Mouse (Mus musculus) ES-Bruce4 (cell line): ENCODE results near the gene Tomm34. TPM values are rescaled to one million over a fixed set of nuclear protein-coding genes. Genes with fewer than 3 reads are reported as not detected.

Experiments used
- H3K27ac ChIP-seq: 2 replicates; pipeline ENCODE4 v1.5.1; 2012; ENCODE audit warnings: low read length, inconsistent platforms; ENCODE audit not compliant: insufficient read depth
- H3K27me3 ChIP-seq: 2 replicates; pipeline ENCODE4 v1.6.1; 2012; ENCODE audit warnings: mild to moderate bottlenecking, low read length, inconsistent platforms; ENCODE audit not compliant: control insufficient read depth, poor library complexity, insufficient read depth, severe bottlenecking
- H3K36me3 ChIP-seq: 2 replicates; pipeline ENCODE4 v1.6.1; 2012; ENCODE audit warnings: inconsistent platforms, mild to moderate bottlenecking, low read length, moderate library complexity; ENCODE audit not compliant: control insufficient read depth, poor library complexity, insufficient read depth, severe bottlenecking
- H3K4me1 ChIP-seq: one replicate; pipeline ENCODE4 v1.8.1; 2011; ENCODE audit warnings: low read length; ENCODE audit not compliant: control insufficient read depth, insufficient read depth
- H3K4me3 ChIP-seq: 2 replicates; pipeline ENCODE4 v1.5.1; 2011; ENCODE audit warnings: low read depth, mild to moderate bottlenecking, low read length
- H3K9ac ChIP-seq: 2 replicates; pipeline ENCODE4 v1.6.1; 2012; ENCODE audit warnings: low read depth, mild to moderate bottlenecking, inconsistent platforms; ENCODE audit not compliant: poor library complexity, severe bottlenecking
- H3K9me3 ChIP-seq: replicated peaks from 2 replicates; pipeline ENCODE4 v1.6.1; 2012; ENCODE audit warnings: mild to moderate bottlenecking, low read length, inconsistent platforms; ENCODE audit not compliant: control insufficient read depth, poor library complexity, insufficient read depth, severe bottlenecking
- CTCF ChIP-seq: IDR thresholded peaks from one replicate; pipeline ENCODE4 v1.8.1; 2011; ENCODE audit warnings: low read depth, low read length
- EP300 ChIP-seq: IDR thresholded peaks from 2 replicates; pipeline ENCODE4 v1.6.1; 2011; ENCODE audit warnings: low read depth, low read length; ENCODE audit not compliant: insufficient read depth
- POLR2A ChIP-seq: IDR thresholded peaks from one replicate; pipeline ENCODE4 v1.8.1; 2011; ENCODE audit warnings: low read length; ENCODE audit not compliant: insufficient read depth
- polyA plus RNA-seq: library from polyadenylated mRNA; stranded (reverse); fragments of >200 nt; gene quantifications from 2 replicates; pipeline ENCODE4 v1.2.4, GENCODE M21; 2011; ENCODE audit warnings: low read depth; ENCODE audit not compliant: missing spikeins, insufficient read depth, insufficient read length

Gene Tomm34
- polyA plus RNA-seq, 1 experiment: 90.0 TPM

GRCm38 (mm10) chr2:164081577-164081976 is 10.6 kb upstream of the Tomm34 start:
- no peak for TF ChIP-seq EP300
- no peak for TF ChIP-seq POLR2A
- TF ChIP-seq CTCF: no peak
- Histone ChIP-seq H3K36me3 (peaks cover 27% of the 10 kb centered on the region), H3K9me3 (no peaks in the 10 kb centered on the region), H3K27ac (no peak overlapping the region), H3K4me1 (no peaks in the 10 kb centered on the region), H3K4me3 (no peak overlapping the region), H3K27me3 (no peaks in the 10 kb centered on the region), H3K9ac (no peak overlapping the region)

GRCm38 (mm10) chr2:164079488-164079887 is 8.5 kb upstream of the Tomm34 start:
- Histone ChIP-seq H3K4me3 (no peak overlapping the region), H3K27me3 (no peaks in the 10 kb centered on the region), H3K9me3 (no peaks in the 10 kb centered on the region), H3K9ac (no peak overlapping the region), H3K36me3 (peaks cover 23% of the 10 kb centered on the region), H3K4me1 (no peaks in the 10 kb centered on the region), H3K27ac (no peak overlapping the region)
- TF ChIP-seq POLR2A (no peak), EP300 (no peak), CTCF (no peak)

GRCm38 (mm10) chr2:164077875-164078274 is 6.9 kb upstream of the Tomm34 start:
- Histone ChIP-seq H3K36me3 (peaks cover 20% of the 10 kb centered on the region), H3K9ac (no peak overlapping the region), H3K4me3 (no peak overlapping the region), H3K9me3 (no peaks in the 10 kb centered on the region), H3K27ac (no peak overlapping the region), H3K4me1 (no peaks in the 10 kb centered on the region), H3K27me3 (no peaks in the 10 kb centered on the region)
- no peak for TF ChIP-seq EP300
- TF ChIP-seq POLR2A: no peak
- TF ChIP-seq CTCF: no peak

- TF ChIP-seq EP300 (no peak), CTCF (no peak), POLR2A (no peak)
- no peak overlapping the region for H3K9ac ChIP-seq
Measured at GRCm38 (mm10) chr2:164076874-164077425, 6.0 kb upstream of the Tomm34 start.

GRCm38 (mm10) chr2:164075088-164075487 is 4.1 kb upstream of the Tomm34 start:
- Histone ChIP-seq H3K27ac (no peak overlapping the region), H3K36me3 (peaks cover 6% of the 10 kb centered on the region), H3K4me3 (peak overlapping the region; percentile 99), H3K27me3 (no peaks in the 10 kb centered on the region), H3K9me3 (no peaks in the 10 kb centered on the region), H3K4me1 (no peaks in the 10 kb centered on the region), H3K9ac (peak overlapping the region; percentile 87)
- no peak for TF ChIP-seq CTCF
- no peak for TF ChIP-seq POLR2A
- TF ChIP-seq EP300: no peak

More at GRCm38 (mm10) chr2:164076874-164077425, 6.0 kb upstream of the Tomm34 start:
- Histone ChIP-seq H3K36me3 (peaks cover 14% of the 10 kb centered on the region), H3K27me3 (no peaks in the 10 kb centered on the region), H3K9me3 (no peaks in the 10 kb centered on the region), H3K4me1 (no peaks in the 10 kb centered on the region), H3K27ac (no peak overlapping the region), H3K4me3 (no peak overlapping the region)

- peak overlapping the region; percentile 99 for H3K4me3 ChIP-seq
- no peaks in the 10 kb centered on the region for H3K4me1 ChIP-seq
- peak overlapping the region; percentile 87 for H3K9ac ChIP-seq
- H3K27me3 ChIP-seq: no peaks in the 10 kb centered on the region
- no peaks in the 10 kb centered on the region for H3K9me3 ChIP-seq
- H3K36me3 ChIP-seq: no peaks in the 10 kb centered on the region
- no peak overlapping the region; the same call in 1 of the 2 replicates for H3K27ac ChIP-seq
- TF ChIP-seq POLR2A (peak; percentile 95), CTCF (peak; percentile 76), EP300 (0 out of 2 replicates have a peak, but pooled peaks have one; percentile 39)
Measured at GRCm38 (mm10) chr2:164073918-164074578, 3.1 kb upstream of the Tomm34 start.
